Mouse (Mus musculus): ENCODE data around the gene Timm50.

DNA sequence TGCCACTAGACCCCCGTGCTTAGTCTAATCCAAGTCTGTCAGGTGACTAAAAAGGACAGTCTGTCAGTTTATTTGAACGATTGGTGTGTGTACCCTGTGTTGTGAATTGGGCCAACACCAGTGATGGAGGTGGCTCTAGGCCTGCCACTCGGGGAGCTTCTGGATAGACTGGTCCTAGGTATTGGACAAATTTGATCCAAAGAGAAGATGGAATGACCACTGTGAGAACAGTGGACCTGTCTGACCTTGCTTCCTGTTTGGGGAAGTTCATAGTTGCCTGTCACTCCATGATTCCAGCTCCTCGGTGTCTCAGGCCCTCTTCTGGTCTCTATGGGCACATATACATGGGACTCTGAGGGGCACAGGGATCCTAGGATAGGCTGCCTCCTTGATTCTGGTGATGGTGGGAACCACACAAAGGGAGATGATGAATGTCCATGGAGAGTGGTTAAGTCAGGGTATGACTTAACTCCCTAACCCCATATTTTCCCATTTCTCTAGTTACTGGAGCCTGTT, 39.9 kb upstream of the Timm50 start:
- TF ChIP-seq CTCF (IDR thresholded peaks at IDR 0.05; ENCODE audit: borderline replicate concordance, insufficient read depth, low read length): no peak
- no peak for TF ChIP-seq POLR2A (IDR thresholded peaks at IDR 0.05; ENCODE audit: low read depth, low read length)

All from embryonic fibroblast, embryonic 13.5 days (primary cell).